Mouse (Mus musculus): ENCODE data around the gene Rbm20. TPM values are rescaled to one million over a fixed set of nuclear protein-coding genes. Genes with fewer than 3 reads are reported as not detected.

Rbm20 gene
- total and polyA plus RNA-seq, 3 experiments = 37.3 to 58.6 TPM; not detected in 1

GRCm38 (mm10) chr19:53868796-53869195 is 191.7 kb downstream of the Rbm20 start:
- H3K36me3 ChIP-seq (ENCODE audit: control insufficient read depth in 1 of 2, insufficient read depth in 2 of 2, low read length in 2 of 2) = peaks cover 0 to 12% of the 10 kb centered on the region in 2 experiments; a peak in 2 of 4 replicates
- no peak for DNase-seq (ENCODE audit: low read depth, low spot score)
- no peaks in the 10 kb centered on the region for H3K9me3 ChIP-seq (replicated peaks; ENCODE audit: insufficient read depth, low read length)
- no peak overlapping the region for H3K4me3 ChIP-seq (ENCODE audit: control insufficient read depth in 1 of 2, insufficient read depth in 1 of 2, low read depth in 2 of 2, low read length in 2 of 2)
- peaks cover 4 to 15% of the 10 kb centered on the region in 2 experiments for H3K4me1 ChIP-seq (ENCODE audit: control insufficient read depth in 1 of 2, insufficient read depth in 2 of 2, low read length in 2 of 2)
- no peaks in the 10 kb centered on the region for H3K27me3 ChIP-seq (ENCODE audit: control insufficient read depth in 1 of 2, insufficient read depth in 2 of 2, low read length in 2 of 2)
- no peak overlapping the region for H3K9ac ChIP-seq (ENCODE audit: control insufficient read depth, low read depth, low read length, poor library complexity, severe bottlenecking)
- no peak for TF ChIP-seq MXI1 (IDR thresholded peaks at IDR 0.05; ENCODE audit: low read depth, low read length)
- H3K79me2 ChIP-seq (ENCODE audit: control insufficient read depth, insufficient read depth, low read length, poor library complexity) = no peaks in the 10 kb centered on the region
- no peak overlapping the region for H3K27ac ChIP-seq (ENCODE audit: control insufficient read depth, low read depth, low read length)

DNA sequence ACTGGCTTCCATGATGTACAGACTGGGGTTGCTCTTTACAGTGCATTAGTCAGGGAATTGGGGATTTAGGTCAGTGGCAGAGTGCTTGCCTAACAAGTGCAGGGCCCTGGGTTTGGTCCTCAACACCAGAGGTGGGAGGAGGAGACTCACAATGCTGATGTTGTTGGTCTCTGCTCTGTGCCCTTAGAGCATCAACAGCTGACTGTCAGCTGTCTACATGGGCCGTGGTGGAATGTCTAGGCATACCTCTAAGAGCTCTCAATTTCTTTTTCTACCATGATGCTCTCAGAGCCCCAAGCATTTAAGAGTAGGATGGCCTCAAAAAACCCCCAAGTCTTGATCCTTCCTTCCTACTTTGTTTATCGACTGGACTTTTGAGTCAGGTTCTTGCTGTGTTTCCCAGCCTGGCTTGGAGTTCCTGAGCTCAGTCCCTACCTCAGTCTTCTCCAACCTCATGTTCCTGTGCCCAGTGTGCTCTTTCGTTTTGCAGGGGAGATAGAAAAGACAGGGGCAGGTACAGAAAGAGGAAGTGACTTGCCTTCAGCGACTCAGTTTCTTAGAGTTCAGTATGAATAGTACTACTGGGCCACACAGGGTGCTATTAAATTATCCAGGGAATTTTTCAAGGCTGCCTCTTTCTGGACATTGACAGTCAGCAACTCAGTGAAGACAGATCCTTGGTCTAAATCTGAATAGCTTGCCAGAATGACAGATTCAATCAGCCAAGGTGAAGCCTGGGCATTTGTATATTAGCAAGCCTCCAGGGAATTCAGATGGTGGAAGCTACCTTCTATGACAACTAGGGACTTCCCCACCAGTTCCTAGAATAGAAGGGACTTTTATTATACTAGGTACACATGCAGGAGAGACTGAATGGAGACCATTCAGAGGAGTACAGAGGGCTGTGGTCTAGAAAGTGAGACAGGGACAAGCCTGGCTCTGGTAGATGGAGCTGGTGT is 192.6 kb downstream of the Rbm20 start:
- DNase-seq (ENCODE audit: low read depth, low spot score) = peak; percentile 88
- Histone ChIP-seq H3K9me3 (replicated peaks; ENCODE audit: insufficient read depth, low read length) (no peaks in the 10 kb centered on the region), H3K36me3 (ENCODE audit: control insufficient read depth in 1 of 2, insufficient read depth in 2 of 2, low read length in 2 of 2) (peaks cover 0 to 12% of the 10 kb centered on the region in 2 experiments; a peak in 2 of 4 replicates), H3K27ac (ENCODE audit: control insufficient read depth, low read depth, low read length) (peak overlapping the region; percentile 62), H3K9ac (ENCODE audit: control insufficient read depth, low read depth, low read length, poor library complexity, severe bottlenecking) (peak overlapping the region; percentile 66), H3K27me3 (ENCODE audit: control insufficient read depth in 1 of 2, insufficient read depth in 2 of 2, low read length in 2 of 2) (no peaks in the 10 kb centered on the region), H3K79me2 (ENCODE audit: control insufficient read depth, insufficient read depth, low read length, poor library complexity) (no peaks in the 10 kb centered on the region), H3K4me3 (ENCODE audit: control insufficient read depth in 1 of 2, insufficient read depth in 1 of 2, low read depth in 2 of 2, low read length in 2 of 2) (peak overlapping the region; percentile 36 to 37), H3K4me1 (ENCODE audit: control insufficient read depth in 1 of 2, insufficient read depth in 2 of 2, low read length in 2 of 2) (peaks cover 4 to 15% of the 10 kb centered on the region in 2 experiments)
- no peak for TF ChIP-seq MYB (IDR thresholded peaks at IDR 0.05; ENCODE audit: low read depth, low read length)
- 0 out of 2 replicates have a peak, but pooled peaks have one; percentile 44 for TF ChIP-seq ELF1 (IDR thresholded peaks at IDR 0.05; ENCODE audit: low read depth, low read length)
- no peak for TF ChIP-seq RCOR1 (IDR thresholded peaks at IDR 0.05; ENCODE audit: low read depth, low read length)
- TF ChIP-seq TBP (IDR thresholded peaks at IDR 0.05; ENCODE audit: low read depth, low read length) = peak; percentile 46
- TF ChIP-seq CHD1 (IDR thresholded peaks at IDR 0.05; ENCODE audit: low read depth, low read length) = no peak
- no peak for TF ChIP-seq E2F4 (IDR thresholded peaks at IDR 0.05; ENCODE audit: borderline replicate concordance, low read depth, low read length)
- TF ChIP-seq MAZ (IDR thresholded peaks at IDR 0.05; ENCODE audit: low read depth, low read length) = 0 out of 2 replicates have a peak, but pooled peaks have one; percentile 42
- TF ChIP-seq SMC3 (IDR thresholded peaks at IDR 0.05; ENCODE audit: low read depth, low read length) = peak; percentile 29; the same call in 1 of the 2 replicates
- no peak for TF ChIP-seq SIN3A (IDR thresholded peaks at IDR 0.05; ENCODE audit: low read length)
- TF ChIP-seq MEF2A (IDR thresholded peaks at IDR 0.05; ENCODE audit: extremely low read depth, insufficient replicate concordance, low read depth, low read length, poor library complexity, severe bottlenecking) = no peak
- TF ChIP-seq ZMIZ1 (IDR thresholded peaks at IDR 0.05; ENCODE audit: low read depth, low read length) = no peak
- no peak for TF ChIP-seq HCFC1 (IDR thresholded peaks at IDR 0.05; ENCODE audit: low read depth, low read length)
- TF ChIP-seq JUND (IDR thresholded peaks at IDR 0.05; ENCODE audit: low read depth, low read length) = no peak
- no peak for TF ChIP-seq BHLHE40 (IDR thresholded peaks at IDR 0.05; ENCODE audit: borderline replicate concordance, low read depth, low read length)
- TF ChIP-seq TCF12 (IDR thresholded peaks at IDR 0.05; ENCODE audit: low read depth, low read length) = no peak
- TF ChIP-seq EP300 (IDR thresholded peaks at IDR 0.05; ENCODE audit: low read depth in 1 of 2, low read length in 2 of 2) = peak in 1 of 2 experiments; percentile 57; a peak in 1 of 4 replicates
- TF ChIP-seq POLR2A (IDR thresholded peaks at IDR 0.05; ENCODE audit: control insufficient read depth in 1 of 2, insufficient read depth in 1 of 2, low read depth in 1 of 2, low read length in 2 of 2, poor library complexity in 1 of 2) = no peak
- no peak for TF ChIP-seq GABPA (IDR thresholded peaks at IDR 0.05; ENCODE audit: low read depth, low read length)
- no peak for TF ChIP-seq ZKSCAN1 (IDR thresholded peaks at IDR 0.05; ENCODE audit: low read depth, low read length)
- TF ChIP-seq ZNF384 (IDR thresholded peaks at IDR 0.05; ENCODE audit: low read depth, low read length) = no peak
- no peak for TF ChIP-seq USF1 (IDR thresholded peaks at IDR 0.05; ENCODE audit: low read depth, low read length)
- no peak; the same call in 1 of the 2 replicates for TF ChIP-seq RAD21 (IDR thresholded peaks at IDR 0.05; ENCODE audit: low read depth, low read length)
- TF ChIP-seq TAL1 (IDR thresholded peaks at IDR 0.05; ENCODE audit: low read length) = no peak
- TF ChIP-seq POLR2AphosphoS5 (IDR thresholded peaks at IDR 0.05; ENCODE audit: borderline replicate concordance, low read depth, low read length) = no peak
- peak; percentile 69; the same call in 1 of the 2 replicates for TF ChIP-seq MYC (IDR thresholded peaks at IDR 0.05; ENCODE audit: low read depth, low read length)
- no peak for TF ChIP-seq UBTF (IDR thresholded peaks at IDR 0.05; ENCODE audit: borderline replicate concordance, insufficient read depth, low read depth, low read length)
- TF ChIP-seq KAT2A (conservative IDR thresholded peaks at IDR 0.05; ENCODE audit: low read depth, low read length) = no peak
- 0 out of 2 replicates have a peak, but pooled peaks have one; percentile 44 for TF ChIP-seq NELFE (IDR thresholded peaks at IDR 0.05; ENCODE audit: low read depth, low read length)

Data from MEL (cell line).